Mouse (Mus musculus) forelimb bud, embryonic 11.5 days (tissue): ENCODE results near the gene Ptgds.

Experiments
- DNase-seq: peaks from one replicate; pipeline ENCODE4 v3.0.0-alpha.2; 2012; ENCODE audit warnings: low read depth, low spot score

Gene Ptgds

GRCm38 (mm10) chr2:25480541-25480940 is 10.7 kb upstream of the Ptgds start:
- DNase-seq, result no peak

GRCm38 (mm10) chr2:25479551-25480311 is 9.9 kb upstream of the Ptgds start:
- no peak for DNase-seq

- DNase-seq, result no peak
Measured at GRCm38 (mm10) chr2:25477967-25478675, 8.3 kb upstream of the Ptgds start.

- no peak for DNase-seq
Measured at GRCm38 (mm10) chr2:25477541-25477940, 7.7 kb upstream of the Ptgds start.

GRCm38 (mm10) chr2:25472550-25472949 is 2.7 kb upstream of the Ptgds start:
- DNase-seq, result no peak

GRCm38 (mm10) chr2:25468962-25469915 is 607 bp downstream of the Ptgds start:
- DNase-seq, result no peak

- DNase-seq, result no peak
Measured at GRCm38 (mm10) chr2:25467606-25468303, 2.1 kb downstream of the Ptgds start.

- no peak for DNase-seq
Measured at GRCm38 (mm10) chr2:25465816-25466635, 3.8 kb downstream of the Ptgds start.

GRCm38 (mm10) chr2:25465256-25465655 is 4.6 kb downstream of the Ptgds start:
- no peak for DNase-seq

- DNase-seq, result no peak
Measured at GRCm38 (mm10) chr2:25463630-25464029, 6.2 kb downstream of the Ptgds start.

- no peak for DNase-seq
Measured at GRCm38 (mm10) chr2:25461407-25461806, 8.4 kb downstream of the Ptgds start.

GRCm38 (mm10) chr2:25460551-25461309 is 9.1 kb downstream of the Ptgds start, which contains the start of gene Paxx:
Paxx (minus strand) TSS chr2:25461094.
- DNase-seq, result peak; percentile 91

GRCm38 (mm10) chr2:25460135-25460534 is 9.7 kb downstream of the Ptgds start:
- no peak for DNase-seq

- no peak for DNase-seq
Measured at GRCm38 (mm10) chr2:25458911-25459310, 10.9 kb downstream of the Ptgds start.

GRCm38 (mm10) chr2:25457022-25457896 is 12.6 kb downstream of the Ptgds start:
- DNase-seq, result no peak

- no peak for DNase-seq
Measured at GRCm38 (mm10) chr2:25456205-25456953, 13.5 kb downstream of the Ptgds start, which contains the start of gene Clic3. Clic3 (plus strand) TSS chr2:25456838.

GRCm38 (mm10) chr2:25452951-25453350 is 16.9 kb downstream of the Ptgds start:
- no peak for DNase-seq
